Mouse (Mus musculus) layer of hippocampus, postnatal 10 days (tissue): ENCODE measurements at regions not wholly inside any gene's neighbourhood (a gene's known extent, or its start where the extent isn't known, plus 50 kb on each side); places are given as distances from the start of the nearest gene placed in this dataset.

Experiments used
- DNase-seq, 2 experiments: peaks; one replicate each; pipeline ENCODE4 v3.0.0; 2021; ENCODE audit warnings: low spot score in 2 of 2

GRCm38 (mm10) chr8:49631286-49631685 is 787.5 kb upstream of the Tenm3 start:
- DNase-seq, result no peak

- DNase-seq, result no peak
These were observed 784.3 kb upstream of the Tenm3 start for GRCm38 (mm10) chr8:49627966-49628495.

- no peak for DNase-seq
These were observed 751.8 kb upstream of the Tenm3 start for GRCm38 (mm10) chr8:49595501-49595900.

GRCm38 (mm10) chr8:49567423-49567822 is 723.7 kb upstream of the Tenm3 start:
- no peak for DNase-seq

GRCm38 (mm10) chr8:49563499-49564279 is 719.9 kb upstream of the Tenm3 start:
- DNase-seq, result no peak

- DNase-seq, result no peak
These were observed 719.2 kb upstream of the Tenm3 start for GRCm38 (mm10) chr8:49562976-49563375.

GRCm38 (mm10) chr8:49555724-49556457 is 712.1 kb upstream of the Tenm3 start:
- DNase-seq, result no peak

GRCm38 (mm10) chr8:49553175-49553574 is 709.4 kb upstream of the Tenm3 start:
- DNase-seq, result no peak

- peak; percentile 21 to 28 for DNase-seq
These were observed 699.6 kb upstream of the Tenm3 start for GRCm38 (mm10) chr8:49543321-49543720.

GRCm38 (mm10) chr8:49541337-49541736 is 697.6 kb upstream of the Tenm3 start:
- DNase-seq, result no peak

- no peak for DNase-seq
These were observed 689.9 kb upstream of the Tenm3 start for GRCm38 (mm10) chr8:49533412-49534351.

GRCm38 (mm10) chr8:49529294-49529693 is 685.5 kb upstream of the Tenm3 start:
- no peak for DNase-seq

GRCm38 (mm10) chr8:49492906-49493305 is 649.2 kb upstream of the Tenm3 start:
- DNase-seq, result no peak

GRCm38 (mm10) chr8:49485284-49485683 is 641.5 kb upstream of the Tenm3 start:
- no peak for DNase-seq

GRCm38 (mm10) chr8:49481476-49481992 is 637.8 kb upstream of the Tenm3 start:
- no peak for DNase-seq

- no peak for DNase-seq
These were observed 622.3 kb upstream of the Tenm3 start for GRCm38 (mm10) chr8:49465911-49466518.

- no peak for DNase-seq
These were observed 621.3 kb upstream of the Tenm3 start for GRCm38 (mm10) chr8:49465070-49465469.

GRCm38 (mm10) chr8:49462602-49463001 is 618.9 kb upstream of the Tenm3 start:
- DNase-seq, result peak in 1 of 2 experiments; percentile 28

- DNase-seq, result peak in 1 of 2 experiments; percentile 28
These were observed 618.1 kb upstream of the Tenm3 start for GRCm38 (mm10) chr8:49461724-49462473.

- no peak for DNase-seq
These were observed 601.7 kb upstream of the Tenm3 start for GRCm38 (mm10) chr8:49445444-49445843.
